Mouse (Mus musculus) heart, postnatal 0 days (tissue): ENCODE data around the gene Gm43518. TPM values are rescaled to one million over a fixed set of nuclear protein-coding genes. Genes with fewer than 3 reads are reported as not detected.

Experiments used
- ATAC-seq: fragments of 200-750 bp; cut with Nextera tagmentation; 2 replicates; pipeline ENCODE4 v1.8.0; 2017; ENCODE audit warnings: low read depth, moderate number of reproducible peaks, moderate library complexity; ENCODE audit not compliant: insufficient read depth
- DNase-seq: peaks from one replicate; pipeline ENCODE4 v3.0.0-alpha.2; 2016; ENCODE audit warnings: low spot score
- H3K27ac ChIP-seq: fragments of 300-500 bp; sonication (generic); 2 replicates; pipeline ENCODE4 v1.5.1; 2014; ENCODE audit warnings: low read depth, mild to moderate bottlenecking
- H3K27me3 ChIP-seq: fragments of 300-500 bp; sonication (generic); 2 replicates; pipeline ENCODE4 v1.6.1; 2014; ENCODE audit warnings: low read length, mixed read lengths; ENCODE audit not compliant: control insufficient read depth, insufficient read depth
- H3K36me3 ChIP-seq: fragments of 300-500 bp; sonication (generic); replicated peaks from 2 replicates; pipeline ENCODE4 v1.6.1; 2014; ENCODE audit warnings: low read length, mixed read lengths; ENCODE audit not compliant: control insufficient read depth, insufficient read depth
- H3K4me1 ChIP-seq: fragments of 300-500 bp; sonication (generic); 2 replicates; pipeline ENCODE4 v1.6.1; 2014; ENCODE audit warnings: antibody characterized with exemption; ENCODE audit not compliant: control insufficient read depth, insufficient read depth
- H3K4me2 ChIP-seq: fragments of 300-500 bp; sonication (generic); 2 replicates; pipeline ENCODE4 v1.6.1; 2014; ENCODE audit warnings: low read depth, mild to moderate bottlenecking, low read length, moderate library complexity
- H3K4me3 ChIP-seq: fragments of 300-500 bp; sonication (generic); 2 replicates; pipeline ENCODE4 v1.5.1; 2014; ENCODE audit warnings: low read depth, low read length
- H3K9ac ChIP-seq: fragments of 300-500 bp; sonication (generic); replicated peaks from 2 replicates; pipeline ENCODE4 v1.6.1; 2014; ENCODE audit warnings: low read depth, low read length, mixed read lengths
- H3K9me3 ChIP-seq: fragments of 300-500 bp; sonication (generic); replicated peaks from 2 replicates; pipeline ENCODE4 v1.6.1; 2016; ENCODE audit warnings: low read length; ENCODE audit not compliant: control insufficient read depth
- CTCF ChIP-seq: IDR thresholded peaks from 2 replicates; pipeline ENCODE4 v1.5.1; 2016; ENCODE audit warnings: antibody characterized with exemption, control low read depth, low read depth
- EP300 ChIP-seq: IDR thresholded peaks from 2 replicates; pipeline ENCODE4 v1.6.1; 2016; ENCODE audit warnings: antibody characterized with exemption, low read depth
- WGBS: fragments of 180-500 bp; shearing (Covaris S2); extraction: QIAGEN DNeasy Blood & Tissue Kit; methylation state at CpG from one replicate; pipeline ENCODE4 v1.1.7; 2014; 5-methylcytosine and 5-hydroxymethylcytosine counted together
- polyA plus RNA-seq: library from polyadenylated mRNA; unstranded; fragments of >200 nt; fragmentation: Nextera tagmentation; extraction: Ambion mirVana; gene quantifications from 2 replicates; pipeline ENCODE4 v1.2.1, GENCODE M21; 2015
- total RNA-seq: library from RNA; depleted of rRNA; stranded (reverse); fragments of >200 nt; gene quantifications from 2 replicates; pipeline ENCODE4 v1.2.3, GENCODE M21; 2014; ENCODE audit warnings: low replicate concordance

The Gm43518 gene
- total and polyA plus RNA-seq, 2 experiments from 2014 or later, result 1.8 TPM; not detected in 1

GRCm38 (mm10) chr5:123914852-123915251 is 12.4 kb upstream of the Gm43518 start:
- peaks cover 61% of the 10 kb centered on the region for H3K36me3 ChIP-seq
- H3K4me1 ChIP-seq, result no peaks in the 10 kb centered on the region
- no peak overlapping the region for H3K4me3 ChIP-seq
- no peaks in the 10 kb centered on the region for H3K9me3 ChIP-seq
- no peak overlapping the region for H3K9ac ChIP-seq
- TF ChIP-seq CTCF, result no peak
- no peak for TF ChIP-seq EP300
- no peak overlapping the region for H3K4me2 ChIP-seq
- no peak for ATAC-seq
- no peaks in the 10 kb centered on the region for H3K27me3 ChIP-seq
- DNase-seq, result no peak
- WGBS, result 88% methylated on average over 3 of the region's 3 CpGs
- no peak overlapping the region for H3K27ac ChIP-seq

GRCm38 (mm10) chr5:123922112-123922511 is 5.1 kb upstream of the Gm43518 start:
- Histone ChIP-seq H3K4me3 (no peak overlapping the region), H3K4me1 (no peaks in the 10 kb centered on the region), H3K4me2 (no peak overlapping the region), H3K27ac (no peak overlapping the region), H3K9ac (no peak overlapping the region), H3K27me3 (no peaks in the 10 kb centered on the region), H3K9me3 (no peaks in the 10 kb centered on the region), H3K36me3 (peaks cover 90% of the 10 kb centered on the region)
- WGBS, result 91% methylated on average over 6 of the region's 6 CpGs
- DNase-seq (no peak), ATAC-seq (no peak)
- TF ChIP-seq CTCF (no peak), EP300 (no peak)

- no peaks in the 10 kb centered on the region for H3K27me3 ChIP-seq
- H3K36me3 ChIP-seq, result peaks cover 31% of the 10 kb centered on the region
- peak; percentile 97 for DNase-seq
- under 1% methylated on average over 56 of the region's 56 CpGs for WGBS
- H3K4me2 ChIP-seq, result peak within 1 kb of the TSS; percentile 80
- peak within 1 kb of the TSS; percentile 88 for H3K27ac ChIP-seq
- H3K4me3 ChIP-seq, result peak within 1 kb of the TSS; percentile 64
- peaks cover 6% of the 10 kb centered on the region; the same call in 1 of the 2 replicates for H3K4me1 ChIP-seq
- ATAC-seq, result peak; percentile 98
- H3K9me3 ChIP-seq, result no peaks in the 10 kb centered on the region
- peak within 1 kb of the TSS; percentile 77 for H3K9ac ChIP-seq
- peak; percentile 88 for TF ChIP-seq EP300
- TF ChIP-seq CTCF, result no peak
Observed at GRCm38 (mm10) chr5:123930508-123930989, 3.3 kb downstream of the Gm43518 start, which contains the start of gene Ccdc62. TSS of gene Ccdc62 (plus strand) at chr5:123930679.

- peaks cover 25% of the 10 kb centered on the region for H3K36me3 ChIP-seq
- H3K27ac ChIP-seq, result peak overlapping the region; percentile 88
- peak overlapping the region; percentile 77 for H3K9ac ChIP-seq
- peak overlapping the region; percentile 64 for H3K4me3 ChIP-seq
- DNase-seq, result no peak
- TF ChIP-seq EP300, result no peak
- TF ChIP-seq CTCF, result no peak
- no peak for ATAC-seq
- H3K4me2 ChIP-seq, result peak overlapping the region; percentile 80
- H3K9me3 ChIP-seq, result no peaks in the 10 kb centered on the region
- H3K27me3 ChIP-seq, result no peaks in the 10 kb centered on the region
- H3K4me1 ChIP-seq, result peaks cover 6% of the 10 kb centered on the region; the same call in 1 of the 2 replicates
- whole genome bisulfite sequencing, result 53% methylated on average over 13 of the region's 13 CpGs
Observed at GRCm38 (mm10) chr5:123931131-123931530, 3.9 kb downstream of the Gm43518 start.

DNA sequence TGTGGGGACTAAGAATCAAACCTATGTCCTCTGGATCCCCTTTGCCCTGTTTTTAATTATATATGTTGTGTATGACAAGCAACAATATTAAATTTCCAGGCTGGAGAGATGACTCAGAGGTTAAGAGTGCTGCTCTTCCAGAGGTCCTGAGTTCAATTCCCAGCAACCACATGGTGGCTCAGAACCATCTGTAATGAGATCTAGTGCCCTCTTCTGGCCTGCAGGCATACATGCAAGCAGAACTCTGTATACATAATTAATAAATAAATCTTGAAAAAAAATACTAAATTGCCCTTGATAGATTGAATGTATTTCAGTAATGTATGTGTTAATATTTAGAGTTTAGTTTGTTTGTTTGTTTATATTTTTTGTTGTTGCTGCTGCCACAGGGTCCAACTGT is 5.7 kb downstream of the Gm43518 start:
- H3K4me1 ChIP-seq, result peaks cover 6% of the 10 kb centered on the region; the same call in 1 of the 2 replicates
- no peak overlapping the region for H3K9ac ChIP-seq
- ATAC-seq (no peak), DNase-seq (no peak)
- no peak overlapping the region for H3K27ac ChIP-seq
- H3K27me3 ChIP-seq, result no peaks in the 10 kb centered on the region
- TF ChIP-seq CTCF (no peak), EP300 (no peak)
- no peaks in the 10 kb centered on the region for H3K9me3 ChIP-seq
- H3K4me3 ChIP-seq, result no peak overlapping the region
- H3K36me3 ChIP-seq, result peaks cover 7% of the 10 kb centered on the region; the same call in 1 of the 2 replicates
- no peak overlapping the region for H3K4me2 ChIP-seq

DNA sequence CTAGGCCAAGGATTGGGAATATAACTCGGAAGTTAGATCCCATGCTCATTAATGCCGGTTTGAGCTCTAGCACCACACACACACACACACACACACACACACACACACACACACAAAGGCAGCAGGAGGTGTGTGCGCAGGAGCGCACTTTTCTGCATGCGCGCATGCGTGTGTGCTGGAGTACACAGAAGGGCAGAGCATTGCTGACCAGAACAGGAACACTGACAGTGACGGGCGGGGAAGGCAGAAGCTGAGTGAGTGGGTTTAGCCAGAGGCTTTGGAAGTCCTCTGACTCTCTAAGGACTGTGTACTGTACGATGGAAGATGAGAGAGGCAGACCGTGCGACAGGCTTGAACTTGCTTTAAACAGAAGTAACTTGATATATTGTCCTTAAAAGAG is 6.3 kb downstream of the Gm43518 start:
- 91% methylated on average over 12 of the region's 12 CpGs for WGBS
- Histone ChIP-seq H3K27me3 (no peaks in the 10 kb centered on the region), H3K36me3 (0 out of 2 replicates have a peak, but pooled peaks cover under 1% of the 10 kb centered on the region), H3K4me1 (peaks cover 6% of the 10 kb centered on the region; the same call in 1 of the 2 replicates), H3K9me3 (no peaks in the 10 kb centered on the region), H3K4me2 (no peak overlapping the region), H3K9ac (no peak overlapping the region), H3K4me3 (no peak overlapping the region), H3K27ac (no peak overlapping the region)
- TF ChIP-seq CTCF, result no peak
- no peak for TF ChIP-seq EP300
- no peak for DNase-seq
- ATAC-seq, result no peak
